Mouse (Mus musculus): ENCODE measurements around the gene Med15. TPM values are rescaled to one million over a fixed set of nuclear protein-coding genes. Genes with fewer than 3 reads are reported as not detected.

Med15 gene
- polyA plus RNA-seq, 1 experiment from 2014 or later: 39.2 TPM

GRCm38 (mm10) chr16:17639951-17640350 is 92.7 kb downstream of the Med15 start:
- no peak overlapping the region for H3K9ac ChIP-seq (ENCODE audit: low read length)
- no peaks in the 10 kb centered on the region for H3K27me3 ChIP-seq (ENCODE audit: control insufficient read depth, insufficient read depth, low read length)
- no peak for ATAC-seq (ENCODE audit: insufficient read depth, low FRiP score)
- H3K4me1 ChIP-seq (ENCODE audit: control insufficient read depth, insufficient read depth, low read length): no peaks in the 10 kb centered on the region
- no peak overlapping the region for H3K27ac ChIP-seq (ENCODE audit: low read length)
- 94% methylated on average over 6 of the region's 6 CpGs for WGBS
- peaks cover 31% of the 10 kb centered on the region for H3K36me3 ChIP-seq (ENCODE audit: control insufficient read depth, insufficient read depth, low read length)
- H3K9me3 ChIP-seq (replicated peaks; ENCODE audit: control insufficient read depth, low read length): no peaks in the 10 kb centered on the region
- H3K4me2 ChIP-seq (ENCODE audit: low read depth, low read length): no peak overlapping the region
- H3K4me3 ChIP-seq (replicated peaks; ENCODE audit: low read length): no peak overlapping the region

GRCm38 (mm10) chr16:17639081-17639480 is 93.6 kb downstream of the Med15 start:
- ATAC-seq (ENCODE audit: insufficient read depth, low FRiP score): no peak
- peaks cover 31% of the 10 kb centered on the region for H3K36me3 ChIP-seq (ENCODE audit: control insufficient read depth, insufficient read depth, low read length)
- no peak overlapping the region for H3K4me2 ChIP-seq (ENCODE audit: low read depth, low read length)
- no peak overlapping the region for H3K27ac ChIP-seq (ENCODE audit: low read length)
- no peaks in the 10 kb centered on the region for H3K9me3 ChIP-seq (replicated peaks; ENCODE audit: control insufficient read depth, low read length)
- 97% methylated on average over 3 of the region's 3 CpGs for WGBS
- H3K9ac ChIP-seq (ENCODE audit: low read length): no peak overlapping the region
- no peaks in the 10 kb centered on the region for H3K27me3 ChIP-seq (ENCODE audit: control insufficient read depth, insufficient read depth, low read length)
- no peaks in the 10 kb centered on the region for H3K4me1 ChIP-seq (ENCODE audit: control insufficient read depth, insufficient read depth, low read length)
- no peak overlapping the region for H3K4me3 ChIP-seq (replicated peaks; ENCODE audit: low read length)

- H3K27me3 ChIP-seq (ENCODE audit: control insufficient read depth, insufficient read depth, low read length): no peaks in the 10 kb centered on the region
- WGBS: 89% methylated on average over 9 of the region's 9 CpGs
- no peak overlapping the region for H3K4me3 ChIP-seq (replicated peaks; ENCODE audit: low read length)
- H3K36me3 ChIP-seq (ENCODE audit: control insufficient read depth, insufficient read depth, low read length): peaks cover 31% of the 10 kb centered on the region
- peak; percentile 39; the same call in 1 of the 2 replicates for ATAC-seq (ENCODE audit: insufficient read depth, low FRiP score)
- no peaks in the 10 kb centered on the region for H3K9me3 ChIP-seq (replicated peaks; ENCODE audit: control insufficient read depth, low read length)
- no peak overlapping the region for H3K27ac ChIP-seq (ENCODE audit: low read length)
- no peaks in the 10 kb centered on the region for H3K4me1 ChIP-seq (ENCODE audit: control insufficient read depth, insufficient read depth, low read length)
- no peak overlapping the region for H3K9ac ChIP-seq (ENCODE audit: low read length)
- H3K4me2 ChIP-seq (ENCODE audit: low read depth, low read length): no peak overlapping the region
Measured at GRCm38 (mm10) chr16:17638036-17638628, 94.6 kb downstream of the Med15 start.

- 73% methylated on average over 2 of the region's 2 CpGs for WGBS
- ATAC-seq (ENCODE audit: insufficient read depth, low FRiP score): no peak
Measured at GRCm38 (mm10) chr16:17637610-17638009, 95.1 kb downstream of the Med15 start.

GRCm38 (mm10) chr16:17636904-17637303 is 95.8 kb downstream of the Med15 start:
- Histone ChIP-seq H3K36me3 (ENCODE audit: control insufficient read depth, insufficient read depth, low read length) (peaks cover 27% of the 10 kb centered on the region), H3K9ac (ENCODE audit: low read length) (no peak overlapping the region), H3K4me2 (ENCODE audit: low read depth, low read length) (no peak overlapping the region), H3K27me3 (ENCODE audit: control insufficient read depth, insufficient read depth, low read length) (no peaks in the 10 kb centered on the region), H3K4me3 (replicated peaks; ENCODE audit: low read length) (no peak overlapping the region), H3K9me3 (replicated peaks; ENCODE audit: control insufficient read depth, low read length) (no peaks in the 10 kb centered on the region), H3K27ac (ENCODE audit: low read length) (no peak overlapping the region), H3K4me1 (ENCODE audit: control insufficient read depth, insufficient read depth, low read length) (no peaks in the 10 kb centered on the region)
- 81% methylated on average over 2 of the region's 2 CpGs for WGBS
- ATAC-seq (ENCODE audit: insufficient read depth, low FRiP score): no peak

More at GRCm38 (mm10) chr16:17637610-17638009, 95.1 kb downstream of the Med15 start:
- no peak overlapping the region for H3K4me3 ChIP-seq (replicated peaks; ENCODE audit: low read length)
- peaks cover 28% of the 10 kb centered on the region for H3K36me3 ChIP-seq (ENCODE audit: control insufficient read depth, insufficient read depth, low read length)
- H3K27ac ChIP-seq (ENCODE audit: low read length): no peak overlapping the region
- no peaks in the 10 kb centered on the region for H3K27me3 ChIP-seq (ENCODE audit: control insufficient read depth, insufficient read depth, low read length)
- no peak overlapping the region for H3K4me2 ChIP-seq (ENCODE audit: low read depth, low read length)
- no peaks in the 10 kb centered on the region for H3K9me3 ChIP-seq (replicated peaks; ENCODE audit: control insufficient read depth, low read length)
- no peak overlapping the region for H3K9ac ChIP-seq (ENCODE audit: low read length)
- no peaks in the 10 kb centered on the region for H3K4me1 ChIP-seq (ENCODE audit: control insufficient read depth, insufficient read depth, low read length)

- Histone ChIP-seq H3K4me1 (ENCODE audit: control insufficient read depth, insufficient read depth, low read length) (no peaks in the 10 kb centered on the region), H3K4me2 (ENCODE audit: low read depth, low read length) (no peak overlapping the region), H3K27me3 (ENCODE audit: control insufficient read depth, insufficient read depth, low read length) (no peaks in the 10 kb centered on the region), H3K9me3 (replicated peaks; ENCODE audit: control insufficient read depth, low read length) (no peaks in the 10 kb centered on the region), H3K27ac (ENCODE audit: low read length) (no peak overlapping the region), H3K4me3 (replicated peaks; ENCODE audit: low read length) (no peak overlapping the region), H3K36me3 (ENCODE audit: control insufficient read depth, insufficient read depth, low read length) (peaks cover 11% of the 10 kb centered on the region; the same call in 1 of the 2 replicates), H3K9ac (ENCODE audit: low read length) (no peak overlapping the region)
- WGBS: 74% methylated on average over 8 of the region's 8 CpGs
- no peak for ATAC-seq (ENCODE audit: insufficient read depth, low FRiP score)
Measured at GRCm38 (mm10) chr16:17633481-17634181, 99.1 kb downstream of the Med15 start.

GRCm38 (mm10) chr16:17632580-17632979 is 100.1 kb downstream of the Med15 start:
- Histone ChIP-seq H3K4me1 (ENCODE audit: control insufficient read depth, insufficient read depth, low read length) (no peaks in the 10 kb centered on the region), H3K9ac (ENCODE audit: low read length) (no peak overlapping the region), H3K36me3 (ENCODE audit: control insufficient read depth, insufficient read depth, low read length) (peaks cover 8% of the 10 kb centered on the region; the same call in 1 of the 2 replicates), H3K27ac (ENCODE audit: low read length) (no peak overlapping the region), H3K27me3 (ENCODE audit: control insufficient read depth, insufficient read depth, low read length) (no peaks in the 10 kb centered on the region), H3K4me2 (ENCODE audit: low read depth, low read length) (no peak overlapping the region), H3K4me3 (replicated peaks; ENCODE audit: low read length) (no peak overlapping the region), H3K9me3 (replicated peaks; ENCODE audit: control insufficient read depth, low read length) (no peaks in the 10 kb centered on the region)
- ATAC-seq (ENCODE audit: insufficient read depth, low FRiP score): no peak
- WGBS: 92% methylated on average over 2 of the region's 2 CpGs

- Histone ChIP-seq H3K36me3 (ENCODE audit: control insufficient read depth, insufficient read depth, low read length) (peaks cover 4% of the 10 kb centered on the region), H3K4me2 (ENCODE audit: low read depth, low read length) (no peak overlapping the region), H3K9me3 (replicated peaks; ENCODE audit: control insufficient read depth, low read length) (no peaks in the 10 kb centered on the region), H3K4me3 (replicated peaks; ENCODE audit: low read length) (no peak overlapping the region), H3K9ac (ENCODE audit: low read length) (no peak overlapping the region), H3K27me3 (ENCODE audit: control insufficient read depth, insufficient read depth, low read length) (no peaks in the 10 kb centered on the region), H3K27ac (ENCODE audit: low read length) (no peak overlapping the region), H3K4me1 (ENCODE audit: control insufficient read depth, insufficient read depth, low read length) (no peaks in the 10 kb centered on the region)
- WGBS: 94% methylated on average over 5 of the region's 5 CpGs
- no peak for ATAC-seq (ENCODE audit: insufficient read depth, low FRiP score)
Measured at GRCm38 (mm10) chr16:17626269-17626555, 106.5 kb downstream of the Med15 start.

GRCm38 (mm10) chr16:17625488-17626268 is 107.0 kb downstream of the Med15 start:
- no peak overlapping the region for H3K9ac ChIP-seq (ENCODE audit: low read length)
- no peak overlapping the region for H3K4me2 ChIP-seq (ENCODE audit: low read depth, low read length)
- WGBS: 67% methylated on average over 8 of the region's 8 CpGs
- no peaks in the 10 kb centered on the region for H3K9me3 ChIP-seq (replicated peaks; ENCODE audit: control insufficient read depth, low read length)
- H3K4me3 ChIP-seq (replicated peaks; ENCODE audit: low read length): no peak overlapping the region
- H3K27ac ChIP-seq (ENCODE audit: low read length): no peak overlapping the region
- H3K4me1 ChIP-seq (ENCODE audit: control insufficient read depth, insufficient read depth, low read length): no peaks in the 10 kb centered on the region; the same call in 1 of the 2 replicates
- ATAC-seq (ENCODE audit: insufficient read depth, low FRiP score): 0 out of 2 replicates have a peak, but pooled peaks have one; percentile 44
- H3K27me3 ChIP-seq (ENCODE audit: control insufficient read depth, insufficient read depth, low read length): no peaks in the 10 kb centered on the region
- H3K36me3 ChIP-seq (ENCODE audit: control insufficient read depth, insufficient read depth, low read length): peaks cover 2% of the 10 kb centered on the region

All from stomach, embryonic 16.5 days (tissue).